Mouse (Mus musculus): Measurements from ENCODE around the gene Sgsm2.

- TF ChIP-seq CTCF (IDR thresholded peaks at IDR 0.05; ENCODE audit: low read depth), result no peak
- TF ChIP-seq EP300 (IDR thresholded peaks at IDR 0.05; ENCODE audit: low read depth), result no peak
These were observed 67.8 kb downstream of the Sgsm2 start for GRCm38 (mm10) chr11:74828965-74829550.

Data from liver, postnatal 0 days (tissue).